ENCODE assay signal across 25 mouse cellular contexts in genomic region chr10:111348263-111348662, GRCm38 (mm10). TPM values are rescaled to one million over a fixed set of nuclear protein-coding genes. Genes with fewer than 3 reads are reported as not detected.
DNase-seq lines count a peak whose midpoint lies in the region; ATAC-seq and TF ChIP-seq lines count a peak whose summit lies in the region.
"Had no signal": no experiment of that assay in that cellular context is flagged by ENCODE, and none has a peak within 500 bp of the region (broad histone marks: within the 10 kb centered on the region; RNA-seq: fewer than 3 reads in every experiment).

No protein-coding gene starts in this region.

- no peaks in the 10 kb centered on the region for H3K36me3 ChIP-seq in forebrain, postnatal 0 days (ENCODE audit: insufficient read depth)
- no peaks in the 10 kb centered on the region for H3K36me3 ChIP-seq in forebrain, embryonic 11.5 days (ENCODE audit: control insufficient read depth, insufficient read depth, low read length)
- H3K36me3 ChIP-seq in midbrain, postnatal 0 days (ENCODE audit: insufficient read depth, low read length), result no peaks in the 10 kb centered on the region
- H3K36me3 ChIP-seq in midbrain, embryonic 11.5 days (ENCODE audit: control insufficient read depth, insufficient read depth, low read length), result no peaks in the 10 kb centered on the region
- H3K36me3 ChIP-seq in stomach, postnatal 0 days (ENCODE audit: control insufficient read depth, insufficient read depth, low read length), result no peaks in the 10 kb centered on the region
- H3K36me3 ChIP-seq: embryonic facial prominence, embryonic 12.5 days; embryonic facial prominence, embryonic 15.5 days; forebrain, embryonic 12.5 days; G1E; heart, embryonic 13.5 days had no signal

- H3K27me3 ChIP-seq in forebrain, postnatal 0 days (ENCODE audit: insufficient read depth, low read length), result no peaks in the 10 kb centered on the region
- no peaks in the 10 kb centered on the region for H3K27me3 ChIP-seq in forebrain, embryonic 11.5 days (ENCODE audit: control insufficient read depth, insufficient read depth, low read length)
- no peaks in the 10 kb centered on the region for H3K27me3 ChIP-seq in midbrain, postnatal 0 days (ENCODE audit: insufficient read depth, low read length)
- H3K27me3 ChIP-seq in midbrain, embryonic 11.5 days (ENCODE audit: control insufficient read depth, insufficient read depth, low read length), result no peaks in the 10 kb centered on the region
- no peaks in the 10 kb centered on the region for H3K27me3 ChIP-seq in stomach, postnatal 0 days (ENCODE audit: control insufficient read depth, insufficient read depth, low read length)
- H3K27me3 ChIP-seq: CH12.LX; embryonic facial prominence, embryonic 12.5 days; embryonic facial prominence, embryonic 15.5 days; forebrain, embryonic 12.5 days; heart, embryonic 13.5 days had no signal

- no peak for TF ChIP-seq CTCF in forebrain, postnatal 0 days (IDR thresholded peaks at IDR 0.05; ENCODE audit: low read depth)
- TF ChIP-seq CTCF in midbrain, postnatal 0 days (IDR thresholded peaks at IDR 0.05), result no peak
- TF ChIP-seq CTCF in stomach, postnatal 0 days (IDR thresholded peaks at IDR 0.05; ENCODE audit: low read depth), result no peak

- TF ChIP-seq EP300 in stomach, postnatal 0 days (optimal IDR thresholded peaks at IDR 0.05), result no peak

- WGBS in forebrain, postnatal 0 days, result 66% methylated on average over 2 of the region's 2 CpGs
- WGBS in forebrain, embryonic 11.5 days, result 80% methylated on average over 2 of the region's 2 CpGs
- WGBS in midbrain, postnatal 0 days, result 76% methylated on average over 2 of the region's 2 CpGs
- 66% methylated on average over 2 of the region's 2 CpGs for WGBS in midbrain, embryonic 11.5 days
- WGBS in stomach, postnatal 0 days, result 51% methylated on average over 2 of the region's 2 CpGs

- H3K4me1 ChIP-seq in forebrain, postnatal 0 days (ENCODE audit: insufficient read depth), result no peaks in the 10 kb centered on the region
- no peaks in the 10 kb centered on the region for H3K4me1 ChIP-seq in forebrain, embryonic 11.5 days (replicated peaks; ENCODE audit: control insufficient read depth, insufficient read depth, low read length)
- no peaks in the 10 kb centered on the region for H3K4me1 ChIP-seq in midbrain, postnatal 0 days (ENCODE audit: insufficient read depth, low read length)
- no peaks in the 10 kb centered on the region for H3K4me1 ChIP-seq in midbrain, embryonic 11.5 days (ENCODE audit: control insufficient read depth, insufficient read depth, low read length)
- no peaks in the 10 kb centered on the region for H3K4me1 ChIP-seq in stomach, postnatal 0 days (replicated peaks; ENCODE audit: control insufficient read depth, insufficient read depth)
- H3K4me1 ChIP-seq: embryonic facial prominence, embryonic 12.5 days; embryonic facial prominence, embryonic 15.5 days; forebrain, embryonic 12.5 days; heart, embryonic 13.5 days had no signal

- peak; percentile 61 for ATAC-seq in forebrain, postnatal 0 days
- no peak for ATAC-seq in forebrain, embryonic 11.5 days (replicated peaks; ENCODE audit: low FRiP score)
- ATAC-seq in midbrain, postnatal 0 days (ENCODE audit: low FRiP score), result no peak
- no peak for ATAC-seq in midbrain, embryonic 11.5 days (ENCODE audit: low FRiP score)
- ATAC-seq in stomach, postnatal 0 days (ENCODE audit: low FRiP score, low TSS enrichment), result no peak
- ATAC-seq: hindbrain, postnatal 0 days; inflammation-experienced regulatory T-cells, adult 6 months; intestine, embryonic 16.5 days had no signal

- no peak overlapping the region for H3K4me2 ChIP-seq in forebrain, postnatal 0 days (ENCODE audit: low read depth)
- H3K4me2 ChIP-seq in forebrain, embryonic 11.5 days (ENCODE audit: low read depth, low read length, severe bottlenecking), result no peak overlapping the region
- H3K4me2 ChIP-seq in midbrain, postnatal 0 days (ENCODE audit: low read depth, low read length, poor library complexity, severe bottlenecking), result no peak overlapping the region
- H3K4me2 ChIP-seq in midbrain, embryonic 11.5 days, result no peak overlapping the region
- no peak overlapping the region for H3K4me2 ChIP-seq in stomach, postnatal 0 days (replicated peaks; ENCODE audit: low read depth)
- H3K4me2 ChIP-seq: embryonic facial prominence, embryonic 12.5 days; embryonic facial prominence, embryonic 15.5 days; forebrain, embryonic 12.5 days; heart, embryonic 13.5 days; hindbrain, embryonic 14.5 days had no signal

- H3K9me3 ChIP-seq in forebrain, postnatal 0 days (ENCODE audit: low read length), result no peaks in the 10 kb centered on the region
- no peaks in the 10 kb centered on the region for H3K9me3 ChIP-seq in forebrain, embryonic 11.5 days (ENCODE audit: control insufficient read depth, low read length)
- H3K9me3 ChIP-seq in midbrain, postnatal 0 days (ENCODE audit: low read length), result no peaks in the 10 kb centered on the region
- no peaks in the 10 kb centered on the region for H3K9me3 ChIP-seq in midbrain, embryonic 11.5 days (ENCODE audit: control insufficient read depth, low read length)
- no peaks in the 10 kb centered on the region for H3K9me3 ChIP-seq in stomach, postnatal 0 days (ENCODE audit: control insufficient read depth, low read length)
- H3K9me3 ChIP-seq: embryonic facial prominence, embryonic 12.5 days; embryonic facial prominence, embryonic 15.5 days; forebrain, embryonic 12.5 days; G1E; heart, embryonic 13.5 days had no signal

- H3K4me3 ChIP-seq in forebrain, postnatal 0 days (ENCODE audit: low read depth, low read length), result no peak overlapping the region
- no peak overlapping the region for H3K4me3 ChIP-seq in forebrain, embryonic 11.5 days (ENCODE audit: low read depth, low read length)
- H3K4me3 ChIP-seq in midbrain, postnatal 0 days (ENCODE audit: low read depth, low read length), result no peak overlapping the region
- H3K4me3 ChIP-seq in midbrain, embryonic 11.5 days (ENCODE audit: low read depth, low read length), result no peak overlapping the region
- no peak overlapping the region for H3K4me3 ChIP-seq in stomach, postnatal 0 days (ENCODE audit: low read depth, low read length)
- H3K4me3 ChIP-seq: embryonic facial prominence, embryonic 12.5 days; embryonic facial prominence, embryonic 15.5 days; forebrain, embryonic 12.5 days; heart, embryonic 13.5 days had no signal

- H3K27ac ChIP-seq in forebrain, postnatal 0 days (ENCODE audit: low read depth, low read length), result no peak overlapping the region
- no peak overlapping the region for H3K27ac ChIP-seq in forebrain, embryonic 11.5 days (ENCODE audit: low read depth, low read length)
- no peak overlapping the region for H3K27ac ChIP-seq in midbrain, postnatal 0 days (ENCODE audit: low read depth, low read length)
- no peak overlapping the region for H3K27ac ChIP-seq in midbrain, embryonic 11.5 days (ENCODE audit: low read depth, low read length)
- H3K27ac ChIP-seq in stomach, postnatal 0 days (replicated peaks), result no peak overlapping the region
- H3K27ac ChIP-seq: embryonic facial prominence, embryonic 12.5 days; embryonic facial prominence, embryonic 15.5 days; forebrain, embryonic 12.5 days; heart, embryonic 13.5 days; hindbrain, embryonic 14.5 days; hindbrain, postnatal 0 days had no signal

- peak; percentile 38 to 53 for DNase-seq in cerebellum, postnatal 14 days
- DNase-seq in cerebellum, adult 9-10 months, result no peak
- DNase-seq in forebrain, postnatal 0 days, result no peak
- DNase-seq in forebrain, embryonic 11.5 days (ENCODE audit: low spot score), result no peak
- peak; percentile 14 for DNase-seq in midbrain, postnatal 0 days (ENCODE audit: low spot score)
- DNase-seq in midbrain, embryonic 11.5 days (ENCODE audit: low spot score, missing footprints), result no peak
- no peak for DNase-seq in stomach, postnatal 0 days (ENCODE audit: low spot score)
- DNase-seq: adrenal gland, adult 2 months; adrenal gland, postnatal 14 days; B cell, adult 2 months; gastrocnemius, postnatal 10 days; gastrocnemius, postnatal 36 days; heart, postnatal 14 days; heart, postnatal 4 days; kidney, adult 18-20 months had no signal

- no peak overlapping the region for H3K9ac ChIP-seq in forebrain, postnatal 0 days
- no peak overlapping the region for H3K9ac ChIP-seq in forebrain, embryonic 11.5 days (ENCODE audit: low read length)
- no peak overlapping the region for H3K9ac ChIP-seq in midbrain, postnatal 0 days (replicated peaks; ENCODE audit: low read length, poor library complexity, severe bottlenecking)
- no peak overlapping the region for H3K9ac ChIP-seq in midbrain, embryonic 11.5 days (ENCODE audit: low read length)
- no peak overlapping the region for H3K9ac ChIP-seq in stomach, postnatal 0 days (ENCODE audit: low read length)
- H3K9ac ChIP-seq: embryonic facial prominence, embryonic 12.5 days; embryonic facial prominence, embryonic 15.5 days; forebrain, embryonic 12.5 days; heart, embryonic 13.5 days; hindbrain, embryonic 14.5 days had no signal

RNA-seq across cellular contexts. Expression of gene Bbs10, which starts 49.8 kb away (rescaled TPM):
- total RNA-seq in forebrain, postnatal 0 days (2014; rRNA removed), result 4.4 and 4.8 TPM in 2 replicates
- 1.5 and 2.1 TPM in 2 replicates for polyA plus RNA-seq in forebrain, postnatal 0 days (2015; fragmentation: Nextera tagmentation; extraction: Ambion mirVana)
- polyA plus RNA-seq in forebrain, embryonic 11.5 days (2014; fragmentation: Nextera tagmentation; extraction: Ambion mirVana), result 7.5 and 9.5 TPM in 2 replicates
- 3.8 and 6.0 TPM in 2 replicates for total RNA-seq in midbrain, postnatal 0 days (2014; rRNA removed)
- polyA plus RNA-seq in midbrain, postnatal 0 days (2015; fragmentation: Nextera tagmentation; extraction: Ambion mirVana), result 1.5 and 2.7 TPM in 2 replicates
- polyA plus RNA-seq in midbrain, embryonic 11.5 days (2014; fragmentation: Nextera tagmentation; extraction: Ambion mirVana), result 7.7 and 9.0 TPM in 2 replicates
- 1.5 and 1.7 TPM in 2 replicates for polyA plus RNA-seq in stomach, postnatal 0 days (2015; fragmentation: Nextera tagmentation; extraction: Ambion mirVana)

Comparison
In these comparisons a context has a peak if more than half of its experiments do, and no peak if none do; other contexts are left out.
1. DNase-seq: peak in cerebellum, postnatal 14 days (2 of 2) and midbrain, postnatal 0 days (single experiment); none in cerebellum, adult 9-10 months (single experiment), forebrain, postnatal 0 days (single experiment), forebrain, embryonic 11.5 days (single experiment), midbrain, embryonic 11.5 days (single experiment) and stomach, postnatal 0 days (single experiment).